Mouse (Mus musculus) embryo, embryonic 10.5 days (tissue): ENCODE data around the gene Gm17324.
A peak's percentile ranks its signal among the peaks of the same experiment; 100 is the strongest.

Source experiments
- DNase-seq: peaks from one replicate; pipeline ENCODE4 v3.0.0-alpha.2; 2015; ENCODE audit warnings: low spot score

Gene Gm17324

GRCm38 (mm10) chr9:78463337-78463736 is 14.8 kb upstream of the Gm17324 start:
- no peak for DNase-seq

GRCm38 (mm10) chr9:78457026-78457425 is 8.4 kb upstream of the Gm17324 start:
- DNase-seq = no peak

GRCm38 (mm10) chr9:78451382-78451781 is 2.8 kb upstream of the Gm17324 start:
- no peak for DNase-seq

GRCm38 (mm10) chr9:78450404-78450803 is 1.8 kb upstream of the Gm17324 start:
- no peak for DNase-seq

GRCm38 (mm10) chr9:78447606-78447972 is 997 bp downstream of the Gm17324 start:
- no peak for DNase-seq

GRCm38 (mm10) chr9:78442579-78443392 is 5.8 kb downstream of the Gm17324 start, which contains the start of gene Cgas:
Cgas (minus strand) TSS chr9:78443237.
- peak; percentile 57 for DNase-seq

- DNase-seq = no peak
These were observed 6.4 kb downstream of the Gm17324 start for GRCm38 (mm10) chr9:78442237-78442578.

- no peak for DNase-seq
These were observed 9.2 kb downstream of the Gm17324 start for GRCm38 (mm10) chr9:78439426-78439825.

- DNase-seq = no peak
These were observed 16.1 kb downstream of the Gm17324 start for GRCm38 (mm10) chr9:78432471-78432870.

GRCm38 (mm10) chr9:78430486-78430885 is 18.1 kb downstream of the Gm17324 start:
- DNase-seq = no peak

- DNase-seq = no peak
These were observed 19.0 kb downstream of the Gm17324 start for GRCm38 (mm10) chr9:78429551-78429950.

- no peak for DNase-seq
These were observed 19.6 kb downstream of the Gm17324 start for GRCm38 (mm10) chr9:78428870-78429432.

GRCm38 (mm10) chr9:78428185-78428584 is 20.4 kb downstream of the Gm17324 start:
- DNase-seq = no peak

GRCm38 (mm10) chr9:78427362-78427781 is 21.2 kb downstream of the Gm17324 start:
- DNase-seq = no peak

- DNase-seq = no peak
These were observed 47.0 kb downstream of the Gm17324 start for GRCm38 (mm10) chr9:78401596-78401995.

GRCm38 (mm10) chr9:78400570-78400969 is 48.0 kb downstream of the Gm17324 start:
- DNase-seq = no peak
